Mouse (Mus musculus) small intestine, adult 2 months (tissue): Measurements from ENCODE around the gene Nme3. TPM values are rescaled to one million over a fixed set of nuclear protein-coding genes. Genes with fewer than 3 reads are reported as not detected.
A peak's percentile ranks its signal among the peaks of the same experiment; 100 is the strongest.

ENCODE experiments used
- H3K27ac ChIP-seq: fragments of 200-500 bp; 2 replicates; pipeline ENCODE4 v1.5.1; 2012; ENCODE audit warnings: low read depth, low read length, control low read depth, inconsistent platforms; ENCODE audit not compliant: insufficient read depth
- H3K27me3 ChIP-seq: fragments of 200-500 bp; 2 replicates; pipeline ENCODE4 v1.6.1; 2012; ENCODE audit warnings: mild to moderate bottlenecking, moderate library complexity, low read length, inconsistent platforms; ENCODE audit not compliant: control insufficient read depth, insufficient read depth
- H3K36me3 ChIP-seq: fragments of 200-500 bp; 2 replicates; pipeline ENCODE4 v1.6.1; 2012; ENCODE audit warnings: mild to moderate bottlenecking, low read length, control low read depth, inconsistent platforms; ENCODE audit not compliant: control insufficient read depth, insufficient read depth
- H3K4me1 ChIP-seq: fragments of 200-500 bp; 2 replicates; pipeline ENCODE4 v1.6.1; 2012; ENCODE audit warnings: low read length, inconsistent platforms, mixed read lengths; ENCODE audit not compliant: control insufficient read depth, insufficient read depth, insufficient read length
- H3K4me3 ChIP-seq: fragments of 200-500 bp; 2 replicates; pipeline ENCODE4 v1.5.1; 2012; ENCODE audit warnings: low read depth, mild to moderate bottlenecking, control low read depth, inconsistent platforms, low read length, moderate library complexity
- CTCF ChIP-seq: fragments of 200-500 bp; IDR thresholded peaks from 2 replicates; pipeline ENCODE4 v1.5.1; 2012; ENCODE audit warnings: low read depth, mild to moderate bottlenecking, control low read depth, inconsistent platforms, low read length, moderate library complexity, mixed read lengths; ENCODE audit not compliant: insufficient replicate concordance, insufficient read length; ENCODE audit errors: extremely low read depth
- POLR2A ChIP-seq: fragments of 200-500 bp; IDR thresholded peaks from 2 replicates; pipeline ENCODE4 v1.6.1; 2012; ENCODE audit warnings: low read depth, mild to moderate bottlenecking, control low read depth, inconsistent platforms, low read length, moderate library complexity
- WGBS: fragments of 180-500 bp; shearing (Covaris S2); methylation state at CpG from one replicate; pipeline ENCODE4 v1.1.7; 2018; 5-methylcytosine and 5-hydroxymethylcytosine counted together
- polyA plus RNA-seq: library from polyadenylated mRNA; depleted of rRNA; stranded (reverse); fragments of >200 nt; gene quantifications from 2 replicates; pipeline ENCODE4 v1.2.3, GENCODE M21; 2012

Gene Nme3
- polyA plus RNA-seq, 1 experiment: 52.4 TPM

DNA sequence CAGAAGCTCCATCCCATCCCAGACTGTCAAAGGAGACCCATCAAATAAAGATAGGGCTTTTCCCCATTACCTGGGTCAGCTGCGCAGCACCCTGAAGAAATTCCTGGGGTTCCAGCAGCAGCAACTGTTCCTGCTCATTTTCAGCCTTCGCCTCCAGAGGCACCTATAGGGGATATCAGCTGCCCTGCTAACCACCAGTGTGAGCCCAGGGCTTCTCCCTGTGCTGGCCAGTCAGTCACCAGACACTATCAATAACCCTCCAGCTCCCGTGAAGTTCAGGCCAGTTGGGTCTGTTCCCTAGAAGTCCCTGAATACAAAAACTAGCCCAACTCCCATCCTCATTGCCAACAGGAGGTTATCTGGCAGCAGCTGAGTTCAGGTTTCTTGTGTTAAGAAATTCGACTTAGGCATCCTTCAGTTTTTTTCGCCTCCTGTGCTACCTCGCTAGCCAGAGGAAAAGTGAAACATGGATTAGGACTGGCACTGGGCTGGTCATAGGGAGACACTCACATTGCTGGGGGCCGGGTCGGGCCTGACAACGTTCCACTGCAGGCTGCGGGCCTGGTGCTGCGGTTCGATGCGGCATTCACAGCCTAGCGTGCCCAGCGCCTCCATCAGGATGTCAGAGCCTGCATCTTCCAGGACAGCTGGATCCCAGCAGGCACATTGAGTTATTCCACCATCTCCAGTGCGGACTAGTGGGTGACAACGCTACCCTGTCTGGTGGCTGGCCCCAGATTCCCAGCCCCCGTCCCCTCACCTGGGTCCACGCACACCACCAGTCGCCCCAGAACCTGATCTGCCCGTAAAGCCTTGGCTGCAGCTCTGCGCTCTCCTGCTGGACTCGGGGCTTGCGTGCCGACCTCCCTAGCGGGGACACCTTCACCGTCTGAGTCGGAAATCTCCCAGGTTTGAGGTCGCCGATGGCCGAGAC is 2.0 kb upstream of the Nme3 start:
- no peak; the same call in 1 of the 2 replicates for TF ChIP-seq POLR2A
- TF ChIP-seq CTCF: no peak
- WGBS: 8% methylated on average over 31 of the region's 31 CpGs
- Histone ChIP-seq H3K4me3 (peak overlapping the region; percentile 72), H3K27ac (peak overlapping the region; percentile 43), H3K4me1 (peaks cover 11% of the 10 kb centered on the region), H3K27me3 (no peaks in the 10 kb centered on the region), H3K36me3 (peaks cover 40% of the 10 kb centered on the region)

DNA sequence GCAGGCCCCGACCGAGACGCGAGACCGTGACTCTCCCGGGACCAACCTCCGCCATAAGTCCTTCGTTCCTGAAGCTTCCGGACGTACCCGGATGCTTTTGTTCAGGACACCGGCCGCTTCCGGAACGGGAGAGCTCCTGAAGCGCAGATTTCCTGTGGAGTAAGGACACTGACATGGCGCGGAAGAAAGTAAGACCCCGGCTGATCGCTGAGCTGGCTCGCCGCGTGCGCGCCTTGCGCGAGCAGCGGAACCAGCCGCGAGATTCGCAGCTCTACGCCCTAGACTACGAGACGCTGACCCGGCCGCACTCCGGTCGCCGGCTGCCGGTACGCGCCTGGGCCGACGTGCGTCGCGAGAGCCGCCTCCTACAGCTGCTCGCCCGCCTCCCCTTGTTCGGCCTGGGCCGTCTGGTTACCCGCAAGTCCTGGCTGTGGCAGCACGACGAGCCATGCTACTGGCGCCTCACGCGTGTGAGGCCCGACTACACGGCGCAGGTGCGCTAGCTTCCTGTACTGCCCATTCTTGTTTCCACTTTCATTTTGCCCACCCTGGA is 1.2 kb upstream of the Nme3 start, which contains the start of the genes Eme2 and Mrps34:
TSS of gene Eme2 (minus strand) at position 93 of the 553 bp plus-strand sequence.
TSS of gene Mrps34 (plus strand) at position 122 of the 553 bp plus-strand sequence.
- TF ChIP-seq POLR2A: no peak; the same call in 1 of the 2 replicates
- no peak for TF ChIP-seq CTCF
- under 1% methylated on average over 62 of the region's 62 CpGs for WGBS
- Histone ChIP-seq H3K27me3 (no peaks in the 10 kb centered on the region), H3K36me3 (peaks cover 45% of the 10 kb centered on the region), H3K4me1 (peaks cover 11% of the 10 kb centered on the region), H3K4me3 (peak within 1 kb of the TSS; percentile 72), H3K27ac (peak within 1 kb of the TSS; percentile 73)

GRCm38 (mm10) chr17:24895571-24896240 is 594 bp upstream of the Nme3 start:
- TF ChIP-seq POLR2A (no peak), CTCF (no peak)
- peaks cover 11% of the 10 kb centered on the region for H3K4me1 ChIP-seq
- peak overlapping the region; percentile 73 for H3K27ac ChIP-seq
- H3K27me3 ChIP-seq: no peaks in the 10 kb centered on the region
- 3% methylated on average over 23 of the region's 23 CpGs for WGBS
- H3K4me3 ChIP-seq: peak overlapping the region; percentile 72
- peaks cover 45% of the 10 kb centered on the region for H3K36me3 ChIP-seq

DNA sequence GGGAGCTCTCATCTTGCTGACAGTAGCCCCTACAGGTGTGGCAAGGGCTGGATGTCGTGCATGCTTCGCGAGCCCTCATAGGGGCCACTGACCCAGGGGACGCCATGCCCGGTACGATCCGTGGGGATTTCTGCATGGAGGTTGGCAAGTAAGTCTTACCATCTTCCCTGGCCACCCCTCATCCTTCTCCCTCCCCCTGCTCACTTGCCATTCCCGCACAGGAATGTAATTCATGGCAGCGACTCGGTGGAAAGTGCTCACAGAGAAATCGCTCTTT is 631 bp downstream of the Nme3 start:
- Histone ChIP-seq H3K4me1 (peaks cover 11% of the 10 kb centered on the region), H3K27ac (no peak overlapping the region), H3K4me3 (peak overlapping the region; percentile 72), H3K27me3 (no peaks in the 10 kb centered on the region), H3K36me3 (peaks cover 49% of the 10 kb centered on the region)
- TF ChIP-seq POLR2A: no peak
- no peak for TF ChIP-seq CTCF
- 21% methylated on average over 11 of the region's 11 CpGs for WGBS

GRCm38 (mm10) chr17:24897600-24897999 is 1.3 kb downstream of the Nme3 start:
- no peak overlapping the region for H3K27ac ChIP-seq
- TF ChIP-seq CTCF: no peak
- TF ChIP-seq POLR2A: no peak
- peaks cover 11% of the 10 kb centered on the region for H3K4me1 ChIP-seq
- 81% methylated on average over 4 of the region's 4 CpGs for WGBS
- H3K36me3 ChIP-seq: peaks cover 45% of the 10 kb centered on the region
- no peaks in the 10 kb centered on the region for H3K27me3 ChIP-seq
- no peak overlapping the region for H3K4me3 ChIP-seq

GRCm38 (mm10) chr17:24898041-24898854 is 1.9 kb downstream of the Nme3 start:
- H3K4me1 ChIP-seq: peaks cover 11% of the 10 kb centered on the region; the same call in 1 of the 2 replicates
- no peak overlapping the region for H3K27ac ChIP-seq
- peaks cover 45% of the 10 kb centered on the region for H3K36me3 ChIP-seq

More at GRCm38 (mm10) chr17:24898041-24898854, 1.9 kb downstream of the Nme3 start:
- WGBS: 73% methylated on average over 4 of the region's 4 CpGs
- no peaks in the 10 kb centered on the region for H3K27me3 ChIP-seq
- TF ChIP-seq CTCF: no peak
- TF ChIP-seq POLR2A: no peak
- H3K4me3 ChIP-seq: no peak overlapping the region
